Mouse (Mus musculus) neural tube, embryonic 11.5 days (tissue): ENCODE data around the gene Smco3. TPM values are rescaled to one million over a fixed set of nuclear protein-coding genes. Genes with fewer than 3 reads are reported as not detected.
A peak's percentile ranks its signal among the peaks of the same experiment; 100 is the strongest.
"Not testable (repeated sequence)": the region's sequence is repeated elsewhere in the genome, so short reads cannot be mapped to it uniquely, and the experiment has no call there.

Experiments used
- ATAC-seq: fragments of 200-750 bp; cut with Nextera tagmentation; 2 replicates; pipeline ENCODE4 v1.8.0; 2017; ENCODE audit warnings: moderate number of reproducible peaks, mild to moderate bottlenecking, moderate TSS enrichment, moderate library complexity; ENCODE audit not compliant: insufficient read depth, low FRiP score, low TSS enrichment
- DNase-seq: peaks from one replicate; pipeline ENCODE4 v3.0.0-alpha.2; 2015; ENCODE audit warnings: low spot score
- H3K27ac ChIP-seq: fragments of 300-500 bp; sonication (generic); 2 replicates; pipeline ENCODE4 v1.5.1; 2014; ENCODE audit warnings: low read depth, mild to moderate bottlenecking, low read length
- H3K27me3 ChIP-seq: fragments of 300-500 bp; sonication (generic); 2 replicates; pipeline ENCODE4 v1.6.1; 2014; ENCODE audit warnings: mild to moderate bottlenecking, low read length, mixed read lengths; ENCODE audit not compliant: control insufficient read depth, insufficient read depth
- H3K36me3 ChIP-seq: fragments of 300-500 bp; sonication (generic); 2 replicates; pipeline ENCODE4 v1.6.1; 2014; ENCODE audit warnings: mild to moderate bottlenecking, low read length, moderate library complexity, mixed read lengths; ENCODE audit not compliant: control insufficient read depth, insufficient read depth
- H3K4me1 ChIP-seq: fragments of 300-500 bp; sonication (generic); 2 replicates; pipeline ENCODE4 v1.6.1; 2014; ENCODE audit warnings: low read length, mixed read lengths; ENCODE audit not compliant: control insufficient read depth, insufficient read depth
- H3K4me2 ChIP-seq: fragments of 300-500 bp; sonication (generic); 2 replicates; pipeline ENCODE4 v1.6.1; 2014; ENCODE audit warnings: low read depth, mild to moderate bottlenecking, moderate library complexity
- H3K4me3 ChIP-seq: fragments of 300-500 bp; sonication (generic); 2 replicates; pipeline ENCODE4 v1.5.1; 2014; ENCODE audit warnings: low read depth, low read length
- H3K9ac ChIP-seq: fragments of 300-500 bp; sonication (generic); 2 replicates; pipeline ENCODE4 v1.6.1; 2014; ENCODE audit warnings: mild to moderate bottlenecking, low read length
- H3K9me3 ChIP-seq: fragments of 300-500 bp; sonication (generic); 2 replicates; pipeline ENCODE4 v1.6.1; 2016; ENCODE audit warnings: low read length; ENCODE audit not compliant: control insufficient read depth
- WGBS: fragments of 180-500 bp; shearing (Covaris S2); extraction: QIAGEN DNeasy Blood & Tissue Kit; methylation state at CpG from one replicate; pipeline ENCODE4 v1.1.7; 2014; 5-methylcytosine and 5-hydroxymethylcytosine counted together
- polyA plus RNA-seq: library from polyadenylated mRNA; unstranded; fragments of >200 nt; fragmentation: Nextera tagmentation; extraction: Ambion mirVana; gene quantifications from 2 replicates; pipeline ENCODE4 v1.2.1, GENCODE M21; 2014

Gene Smco3
- polyA plus RNA-seq: 0.50 and 1.0 TPM in 2 replicates

GRCm38 (mm10) chr6:136835352-136835751 is at the start of gene Smco3:
Smco3 (minus strand) TSS chr6:136835452.
- WGBS: 53% methylated on average over 4 of the region's 4 CpGs
- DNase-seq (no peak), ATAC-seq (no peak)
- Histone ChIP-seq H3K36me3 (no peaks in the 10 kb centered on the region), H3K27ac (no peak within 1 kb of the TSS), H3K9ac (no peak within 1 kb of the TSS), H3K9me3 (no peaks in the 10 kb centered on the region), H3K27me3 (no peaks in the 10 kb centered on the region; the same call in 1 of the 2 replicates), H3K4me3 (no peak within 1 kb of the TSS), H3K4me2 (no peak within 1 kb of the TSS), H3K4me1 (no peaks in the 10 kb centered on the region)

- H3K9ac ChIP-seq, DNase-seq, H3K4me3 ChIP-seq, H3K27me3 ChIP-seq, H3K4me2 ChIP-seq, H3K4me1 ChIP-seq, H3K36me3 ChIP-seq, ATAC-seq, H3K9me3 ChIP-seq, H3K27ac ChIP-seq: not testable (repeated sequence)
- 62% methylated on average over 1 of the region's 1 CpGs for WGBS
Observed at GRCm38 (mm10) chr6:136884766-136885165, 49.5 kb upstream of the Smco3 start.

GRCm38 (mm10) chr6:136883961-136884360 is 48.7 kb upstream of the Smco3 start:
- 92% methylated on average over 6 of the region's 6 CpGs for WGBS
- no peak for ATAC-seq
- Histone ChIP-seq H3K4me2 (no peak overlapping the region), H3K27me3 (no peaks in the 10 kb centered on the region), H3K27ac (no peak overlapping the region), H3K4me3 (no peak overlapping the region), H3K36me3 (no peaks in the 10 kb centered on the region), H3K4me1 (no peaks in the 10 kb centered on the region), H3K9me3 (no peaks in the 10 kb centered on the region), H3K9ac (no peak overlapping the region)
- DNase-seq: no peak

- Histone ChIP-seq H3K4me2 (no peak overlapping the region), H3K36me3 (no peaks in the 10 kb centered on the region), H3K4me3 (no peak overlapping the region), H3K27me3 (no peaks in the 10 kb centered on the region), H3K9me3 (no peaks in the 10 kb centered on the region), H3K9ac (no peak overlapping the region), H3K4me1 (no peaks in the 10 kb centered on the region), H3K27ac (no peak overlapping the region)
- ATAC-seq (no peak), DNase-seq (no peak)
- WGBS: 91% methylated on average over 3 of the region's 3 CpGs
Observed at GRCm38 (mm10) chr6:136883431-136883915, 48.2 kb upstream of the Smco3 start.

- no peak overlapping the region for H3K27ac ChIP-seq
- DNase-seq: no peak
- no peaks in the 10 kb centered on the region for H3K4me1 ChIP-seq
- H3K27me3 ChIP-seq: no peaks in the 10 kb centered on the region
- WGBS: 74% methylated on average over 8 of the region's 8 CpGs
- H3K9ac ChIP-seq: no peak overlapping the region
- no peak overlapping the region for H3K4me3 ChIP-seq
- H3K4me2 ChIP-seq: no peak overlapping the region
- no peak for ATAC-seq
- no peaks in the 10 kb centered on the region for H3K36me3 ChIP-seq
- no peaks in the 10 kb centered on the region for H3K9me3 ChIP-seq
Observed at GRCm38 (mm10) chr6:136881678-136882077, 46.4 kb upstream of the Smco3 start.

- no peaks in the 10 kb centered on the region for H3K27me3 ChIP-seq
- WGBS: 43% methylated on average over 9 of the region's 9 CpGs
- peak; percentile 20 for DNase-seq
- no peak within 1 kb of the TSS for H3K27ac ChIP-seq
- H3K4me1 ChIP-seq: no peaks in the 10 kb centered on the region
- no peak for ATAC-seq
- H3K9me3 ChIP-seq: no peaks in the 10 kb centered on the region
- no peaks in the 10 kb centered on the region for H3K36me3 ChIP-seq
- no peak within 1 kb of the TSS; the same call in 1 of the 2 replicates for H3K9ac ChIP-seq
- no peak within 1 kb of the TSS for H3K4me3 ChIP-seq
- peak within 1 kb of the TSS; percentile 7; the same call in 1 of the 2 replicates for H3K4me2 ChIP-seq
Observed at GRCm38 (mm10) chr6:136875670-136876069, 40.4 kb upstream of the Smco3 start, which contains the start of gene Mgp. Mgp (minus strand) TSS chr6:136875823.

GRCm38 (mm10) chr6:136874599-136874998 is 39.3 kb upstream of the Smco3 start:
- H3K4me1 ChIP-seq: no peaks in the 10 kb centered on the region
- no peaks in the 10 kb centered on the region for H3K27me3 ChIP-seq
- 73% methylated on average over 8 of the region's 8 CpGs for WGBS
- ATAC-seq (no peak), DNase-seq (no peak)
- no peaks in the 10 kb centered on the region for H3K9me3 ChIP-seq
- no peak overlapping the region for H3K4me2 ChIP-seq
- H3K9ac ChIP-seq: no peak overlapping the region
- no peaks in the 10 kb centered on the region for H3K36me3 ChIP-seq
- no peak overlapping the region for H3K27ac ChIP-seq
- H3K4me3 ChIP-seq: no peak overlapping the region

- Histone ChIP-seq H3K4me3 (no peak overlapping the region), H3K36me3 (no peaks in the 10 kb centered on the region), H3K27me3 (no peaks in the 10 kb centered on the region), H3K27ac (no peak overlapping the region), H3K9me3 (no peaks in the 10 kb centered on the region), H3K9ac (no peak overlapping the region), H3K4me1 (no peaks in the 10 kb centered on the region), H3K4me2 (no peak overlapping the region)
- no peak for ATAC-seq
- DNase-seq: no peak
- WGBS: 81% methylated on average over 5 of the region's 5 CpGs
Observed at GRCm38 (mm10) chr6:136868921-136869320, 33.7 kb upstream of the Smco3 start.

GRCm38 (mm10) chr6:136866150-136866549 is 30.9 kb upstream of the Smco3 start:
- Histone ChIP-seq H3K9me3 (no peaks in the 10 kb centered on the region), H3K36me3 (no peaks in the 10 kb centered on the region), H3K27me3 (no peaks in the 10 kb centered on the region), H3K4me2 (no peak overlapping the region), H3K27ac (no peak overlapping the region), H3K9ac (no peak overlapping the region), H3K4me3 (no peak overlapping the region), H3K4me1 (no peaks in the 10 kb centered on the region)
- no peak for DNase-seq
- ATAC-seq: no peak
- 74% methylated on average over 4 of the region's 4 CpGs for WGBS
